Mouse (Mus musculus) mouse embryonic stem cell (cell line): Measurements from ENCODE around the gene Krtap5-4.

ENCODE experiments used
- in situ Hi-C, 2 experiments: fragments of 300-500 bp; cut with MboI; formaldehyde crosslinking; loops; 1 replicate in 1 of 2; 3 replicates in 1 of 2; pipeline ENCODE4 v1.14.3; 2019 to 2020; ENCODE audit warnings: low sequenced_read_pairs in 2 of 2, low pct_unique_long_range_greater_than_20kb in 1 of 2, mixed read lengths in 1 of 2; ENCODE audit not compliant: unreplicated experiment in 1 of 2

Gene Krtap5-4

GRCm38 (mm10) chr7:142351569-142351968 lies 48.2 kb downstream of the Krtap5-4 start:
- in situ Hi-C loops: no loop called here

DNA sequence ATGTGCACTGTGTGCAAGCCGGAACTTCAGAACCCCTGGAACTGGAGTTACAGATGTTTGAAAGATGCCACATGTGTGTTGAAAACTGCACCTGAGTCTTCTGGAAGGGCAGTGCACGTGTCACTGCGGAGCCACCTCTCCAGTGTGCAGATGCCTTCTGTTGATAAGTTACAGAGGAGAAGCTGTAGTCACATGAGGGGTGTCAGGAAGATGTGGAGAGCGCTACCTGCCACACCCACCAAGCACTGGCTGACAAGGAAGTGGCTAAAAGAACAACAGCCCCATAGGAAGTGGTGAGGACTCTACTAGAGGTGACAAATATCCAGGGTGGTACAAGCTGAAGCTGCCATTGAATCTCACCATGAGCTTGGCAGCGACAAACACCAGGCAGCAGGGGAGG lies 50.5 kb downstream of the Krtap5-4 start:
- in situ Hi-C loops: no loop called here
